Mouse (Mus musculus) heart, embryonic 16.5 days (tissue): ENCODE data around the gene Nrbp1. TPM values are rescaled to one million over a fixed set of nuclear protein-coding genes. Genes with fewer than 3 reads are reported as not detected.
A peak's percentile ranks its signal among the peaks of the same experiment; 100 is the strongest.
"Not testable (repeated sequence)": the region's sequence is repeated elsewhere in the genome, so short reads cannot be mapped to it uniquely, and the experiment has no call there.

Experiments
- ATAC-seq: fragments of 200-750 bp; cut with Nextera tagmentation; replicated peaks from 2 replicates; pipeline ENCODE4 v1.8.0; 2017; ENCODE audit warnings: moderate number of reproducible peaks; ENCODE audit not compliant: insufficient read depth, low FRiP score; ENCODE audit errors: extremely low read depth
- H3K27ac ChIP-seq: fragments of 300-500 bp; sonication (generic); 2 replicates; pipeline ENCODE4 v1.5.1; 2014; ENCODE audit warnings: mild to moderate bottlenecking, low read length, control low read depth, moderate library complexity
- H3K27me3 ChIP-seq: fragments of 300-500 bp; sonication (generic); 2 replicates; pipeline ENCODE4 v1.6.1; 2014; ENCODE audit warnings: low read length, mixed read lengths; ENCODE audit not compliant: control insufficient read depth, insufficient read depth
- H3K36me3 ChIP-seq: fragments of 300-500 bp; sonication (generic); 2 replicates; pipeline ENCODE4 v1.6.1; 2014; ENCODE audit not compliant: control insufficient read depth, insufficient read depth
- H3K4me1 ChIP-seq: fragments of 300-500 bp; sonication (generic); 2 replicates; pipeline ENCODE4 v1.6.1; 2014; ENCODE audit warnings: low read length, mixed read lengths; ENCODE audit not compliant: control insufficient read depth, insufficient read depth
- H3K4me2 ChIP-seq: fragments of 300-500 bp; sonication (generic); 2 replicates; pipeline ENCODE4 v1.6.1; 2014; ENCODE audit warnings: low read depth, mild to moderate bottlenecking, control low read depth, low read length
- H3K4me3 ChIP-seq: fragments of 300-500 bp; sonication (generic); 2 replicates; pipeline ENCODE4 v1.5.1; 2014; ENCODE audit warnings: mild to moderate bottlenecking, control low read depth, low read length
- H3K9ac ChIP-seq: fragments of 300-500 bp; sonication (generic); 2 replicates; pipeline ENCODE4 v1.6.1; 2014; ENCODE audit warnings: low read length, control low read depth
- H3K9me3 ChIP-seq: fragments of 300-500 bp; sonication (generic); replicated peaks from 2 replicates; pipeline ENCODE4 v1.6.1; 2016; ENCODE audit warnings: low read length; ENCODE audit not compliant: control insufficient read depth
- WGBS: fragments of 180-500 bp; shearing (Covaris S2); extraction: QIAGEN DNeasy Blood & Tissue Kit; methylation state at CpG from one replicate; pipeline ENCODE4 v1.1.7; 2014; 5-methylcytosine and 5-hydroxymethylcytosine counted together
- polyA plus RNA-seq: library from polyadenylated mRNA; unstranded; fragments of >200 nt; fragmentation: Nextera tagmentation; extraction: Ambion mirVana; gene quantifications from 2 replicates; pipeline ENCODE4 v1.2.1, GENCODE M21; 2015

Nrbp1 gene
- polyA plus RNA-seq, 1 experiment from 2014 or later = 123 TPM

- WGBS = 81% methylated on average over 7 of the region's 7 CpGs
- Histone ChIP-seq H3K36me3 (peaks cover 72% of the 10 kb centered on the region), H3K9ac (peak overlapping the region; percentile 82; the same call in 1 of the 2 replicates)
Measured at GRCm38 (mm10) chr5:31202933-31203332, 37.7 kb upstream of the Nrbp1 start.

GRCm38 (mm10) chr5:31203866-31204265 is 36.8 kb upstream of the Nrbp1 start:
- Histone ChIP-seq H3K27me3 (no peaks in the 10 kb centered on the region), H3K9me3 (peaks cover 4% of the 10 kb centered on the region), H3K4me1 (peaks cover 14% of the 10 kb centered on the region), H3K4me3 (no peak overlapping the region), H3K4me2 (no peak overlapping the region), H3K27ac (no peak overlapping the region), H3K9ac (no peak overlapping the region), H3K36me3 (peaks cover 63% of the 10 kb centered on the region)
- no peak for ATAC-seq
- WGBS = 87% methylated on average over 2 of the region's 2 CpGs

More at GRCm38 (mm10) chr5:31202933-31203332, 37.7 kb upstream of the Nrbp1 start:
- H3K4me2 ChIP-seq = peak overlapping the region; percentile 88
- H3K27ac ChIP-seq = peak overlapping the region; percentile 85
- H3K9me3 ChIP-seq = peaks cover 4% of the 10 kb centered on the region
- peaks cover 14% of the 10 kb centered on the region for H3K4me1 ChIP-seq
- ATAC-seq = no peak
- H3K4me3 ChIP-seq = peak overlapping the region; percentile 72
- H3K27me3 ChIP-seq = no peaks in the 10 kb centered on the region

- ATAC-seq = no peak
- H3K27me3 ChIP-seq = no peaks in the 10 kb centered on the region
- H3K4me2 ChIP-seq = no peak overlapping the region
- peaks cover 4% of the 10 kb centered on the region for H3K9me3 ChIP-seq
- H3K9ac ChIP-seq = no peak overlapping the region
- no peak overlapping the region for H3K4me3 ChIP-seq
- 86% methylated on average over 6 of the region's 6 CpGs for WGBS
- peaks cover 57% of the 10 kb centered on the region for H3K36me3 ChIP-seq
- H3K4me1 ChIP-seq = peaks cover 14% of the 10 kb centered on the region
- no peak overlapping the region for H3K27ac ChIP-seq
Measured at GRCm38 (mm10) chr5:31204421-31204820, 36.2 kb upstream of the Nrbp1 start.

- not testable (repeated sequence) for H3K4me2 ChIP-seq, ATAC-seq, H3K27me3 ChIP-seq, H3K9ac ChIP-seq, H3K4me3 ChIP-seq, H3K9me3 ChIP-seq, H3K36me3 ChIP-seq, H3K27ac ChIP-seq
- WGBS = 88% methylated on average over 6 of the region's 6 CpGs
- H3K4me1 ChIP-seq = peaks cover 18% of the 10 kb centered on the region
Measured at GRCm38 (mm10) chr5:31216554-31216953, 24.1 kb upstream of the Nrbp1 start.

GRCm38 (mm10) chr5:31218294-31218693 is 22.4 kb upstream of the Nrbp1 start:
- H3K4me1 ChIP-seq = peaks cover 20% of the 10 kb centered on the region
- ATAC-seq = no peak
- H3K27ac ChIP-seq = no peak overlapping the region
- no peaks in the 10 kb centered on the region for H3K9me3 ChIP-seq
- WGBS = 50% methylated on average over 7 of the region's 7 CpGs
- H3K9ac ChIP-seq = no peak overlapping the region
- no peak overlapping the region for H3K4me3 ChIP-seq
- peak overlapping the region; percentile 71; the same call in 1 of the 2 replicates for H3K4me2 ChIP-seq
- no peaks in the 10 kb centered on the region for H3K27me3 ChIP-seq
- no peaks in the 10 kb centered on the region for H3K36me3 ChIP-seq

- peak overlapping the region; percentile 71 for H3K4me2 ChIP-seq
- WGBS = 0% methylated on average over 2 of the region's 2 CpGs
- H3K27ac ChIP-seq = no peak overlapping the region
Measured at GRCm38 (mm10) chr5:31219070-31219469, 21.6 kb upstream of the Nrbp1 start.

GRCm38 (mm10) chr5:31219474-31219873 is 21.2 kb upstream of the Nrbp1 start:
- ATAC-seq = no peak

More at GRCm38 (mm10) chr5:31219070-31219469, 21.6 kb upstream of the Nrbp1 start:
- no peak for ATAC-seq
- Histone ChIP-seq H3K9me3 (no peaks in the 10 kb centered on the region), H3K9ac (peak overlapping the region; percentile 90), H3K36me3 (no peaks in the 10 kb centered on the region), H3K4me1 (peaks cover 20% of the 10 kb centered on the region), H3K4me3 (peak overlapping the region; percentile 44), H3K27me3 (no peaks in the 10 kb centered on the region)

GRCm38 (mm10) chr5:31219911-31220447 is 20.7 kb upstream of the Nrbp1 start:
- ATAC-seq = peak; percentile 50
- under 1% methylated on average over 38 of the region's 40 CpGs for WGBS
- Histone ChIP-seq H3K36me3 (no peaks in the 10 kb centered on the region), H3K9me3 (no peaks in the 10 kb centered on the region), H3K9ac (peak overlapping the region; percentile 90), H3K4me2 (peak overlapping the region; percentile 71), H3K27me3 (no peaks in the 10 kb centered on the region), H3K4me1 (peaks cover 20% of the 10 kb centered on the region), H3K4me3 (peak overlapping the region; percentile 87), H3K27ac (peak overlapping the region; percentile 91)

More at GRCm38 (mm10) chr5:31219474-31219873, 21.2 kb upstream of the Nrbp1 start:
- peak overlapping the region; percentile 71 for H3K4me2 ChIP-seq
- no peaks in the 10 kb centered on the region for H3K9me3 ChIP-seq
- peak overlapping the region; percentile 87 for H3K4me3 ChIP-seq
- H3K4me1 ChIP-seq = peaks cover 20% of the 10 kb centered on the region
- H3K36me3 ChIP-seq = no peaks in the 10 kb centered on the region
- H3K27ac ChIP-seq = peak overlapping the region; percentile 91
- 1% methylated on average over 11 of the region's 11 CpGs for WGBS
- H3K9ac ChIP-seq = peak overlapping the region; percentile 90
- no peaks in the 10 kb centered on the region for H3K27me3 ChIP-seq

- WGBS = under 1% methylated on average over 70 of the region's 70 CpGs
Measured at GRCm38 (mm10) chr5:31220448-31221303, 20.0 kb upstream of the Nrbp1 start, which contains the start of gene Ppm1g. Gene Ppm1g, minus strand, starts transcription at chr5:31220687.

More at GRCm38 (mm10) chr5:31220448-31221303, 20.0 kb upstream of the Nrbp1 start, which contains the start of gene Ppm1g:
- peak; percentile 96 for ATAC-seq
- Histone ChIP-seq H3K9me3 (no peaks in the 10 kb centered on the region), H3K27me3 (no peaks in the 10 kb centered on the region), H3K4me2 (peak within 1 kb of the TSS; percentile 95), H3K27ac (peak within 1 kb of the TSS; percentile 93), H3K9ac (peak within 1 kb of the TSS; percentile 91), H3K36me3 (no peaks in the 10 kb centered on the region), H3K4me1 (peaks cover 20% of the 10 kb centered on the region), H3K4me3 (peak within 1 kb of the TSS; percentile 87)
